Mouse (Mus musculus) spleen, adult 18-20 months (tissue): ENCODE data around the gene Arl4d.
"Not testable (repeated sequence)": the region's sequence is repeated elsewhere in the genome, so short reads cannot be mapped to it uniquely, and the experiment has no call there.

ENCODE experiments used
- DNase-seq, 2 experiments: peaks; one replicate each; pipeline ENCODE4 v3.0.0; 2022; ENCODE audit warnings: mixed read lengths in 2 of 2

Arl4d gene

GRCm38 (mm10) chr11:101646283-101646794, 19.0 kb upstream of the Arl4d start:
- not testable (repeated sequence) for DNase-seq

- DNase-seq = not testable (repeated sequence)
These were observed 18.2 kb upstream of the Arl4d start for GRCm38 (mm10) chr11:101647093-101647492.

GRCm38 (mm10) chr11:101656356-101656755, 9.0 kb upstream of the Arl4d start:
- DNase-seq = no peak

GRCm38 (mm10) chr11:101657528-101657885, 7.8 kb upstream of the Arl4d start:
- no peak for DNase-seq

- peak; percentile 70 to 80 for DNase-seq
These were observed 7.2 kb upstream of the Arl4d start for GRCm38 (mm10) chr11:101657886-101658750.

GRCm38 (mm10) chr11:101658751-101659558, 6.4 kb upstream of the Arl4d start:
- peak; percentile 17 to 57 for DNase-seq

- no peak for DNase-seq
These were observed 4.2 kb upstream of the Arl4d start for GRCm38 (mm10) chr11:101661191-101661590.

- DNase-seq = no peak
These were observed 3.6 kb upstream of the Arl4d start for GRCm38 (mm10) chr11:101661786-101662185.

GRCm38 (mm10) chr11:101663229-101664027, 1.9 kb upstream of the Arl4d start:
- no peak for DNase-seq

GRCm38 (mm10) chr11:101665636-101665992, 273 bp downstream of the Arl4d start:
- DNase-seq = no peak

- DNase-seq = no peak
These were observed 1.4 kb downstream of the Arl4d start for GRCm38 (mm10) chr11:101666626-101667345.

- no peak for DNase-seq
These were observed 2.7 kb downstream of the Arl4d start for GRCm38 (mm10) chr11:101667871-101668532.

GRCm38 (mm10) chr11:101668546-101669261, 3.4 kb downstream of the Arl4d start:
- DNase-seq = no peak

GRCm38 (mm10) chr11:101670334-101670733, 5.0 kb downstream of the Arl4d start:
- no peak for DNase-seq

- DNase-seq = no peak
These were observed 5.9 kb downstream of the Arl4d start for GRCm38 (mm10) chr11:101671255-101671654.

GRCm38 (mm10) chr11:101673010-101673642, 7.8 kb downstream of the Arl4d start:
- no peak for DNase-seq

GRCm38 (mm10) chr11:101674106-101674505, 8.8 kb downstream of the Arl4d start:
- no peak for DNase-seq

- DNase-seq = no peak
These were observed 10.0 kb downstream of the Arl4d start for GRCm38 (mm10) chr11:101675349-101675748.

GRCm38 (mm10) chr11:101677655-101678054, 12.3 kb downstream of the Arl4d start:
- no peak for DNase-seq

GRCm38 (mm10) chr11:101678770-101679169, 13.4 kb downstream of the Arl4d start:
- no peak for DNase-seq
